Mouse (Mus musculus) stomach, postnatal 0 days (tissue): ENCODE results near the gene Crct1.

Experiments used
- CTCF ChIP-seq: IDR thresholded peaks from 2 replicates; pipeline ENCODE4 v1.5.1; 2016; ENCODE audit warnings: antibody characterized with exemption, low read depth, mild to moderate bottlenecking, moderate library complexity
- EP300 ChIP-seq: optimal IDR thresholded peaks from 2 replicates; pipeline ENCODE3; 2016; ENCODE audit warnings: antibody characterized with exemption

DNA sequence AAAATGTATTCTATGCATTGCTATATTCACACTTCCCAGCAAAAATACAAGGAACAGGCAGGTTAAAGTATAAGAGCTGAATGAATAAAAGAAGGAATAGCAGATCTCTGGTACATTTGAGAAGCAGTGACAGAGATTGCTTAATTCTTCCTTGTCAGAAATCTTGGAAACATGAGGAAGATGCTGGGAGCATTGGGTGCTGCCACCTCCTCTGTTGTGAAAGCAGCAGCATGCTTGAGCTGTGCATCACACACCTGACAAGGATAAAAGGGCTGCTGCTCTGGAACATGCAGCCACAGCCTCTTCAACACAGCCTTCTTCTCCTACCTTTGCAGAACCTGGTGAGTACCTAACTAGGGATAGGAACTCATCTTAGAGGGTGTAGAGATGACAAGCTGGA, 23.6 kb downstream of the Crct1 start, which contains the start of gene Lce3f:
- no peak for TF ChIP-seq CTCF
- TF ChIP-seq EP300 = no peak
